Comparison of ENCODE assay signal across 8 mouse cellular contexts in genomic region chrX:99134891-99135290, GRCm38 (mm10). TPM values are rescaled to one million over a fixed set of nuclear protein-coding genes. Genes with fewer than 3 reads are reported as not detected.
DNase-seq lines count a peak whose midpoint lies in the region; ATAC-seq and TF ChIP-seq lines count a peak whose summit lies in the region.

No protein-coding gene starts in this region.

- no peaks in the 10 kb centered on the region for H3K36me3 ChIP-seq in heart, embryonic 13.5 days
- H3K36me3 ChIP-seq in kidney, embryonic 16.5 days (ENCODE audit: insufficient read depth, low read length) = no peaks in the 10 kb centered on the region
- H3K36me3 ChIP-seq in liver, adult 2 months (ENCODE audit: control insufficient read depth, insufficient read depth, low read length) = no peaks in the 10 kb centered on the region
- H3K36me3 ChIP-seq in myocyte (ENCODE audit: control insufficient read depth, insufficient read depth) = no peaks in the 10 kb centered on the region
- H3K36me3 ChIP-seq in splenic B cell, adult 2 months (ENCODE audit: control insufficient read depth, insufficient read depth, low read length, poor library complexity, severe bottlenecking) = no peaks in the 10 kb centered on the region

- no peak for TF ChIP-seq CTCF in liver, adult 2 months (IDR thresholded peaks at IDR 0.05; ENCODE audit: low read depth, low read length)

- peak overlapping the region; percentile 75 for H3K9ac ChIP-seq in heart, embryonic 13.5 days
- peak overlapping the region; percentile 60 for H3K9ac ChIP-seq in kidney, embryonic 16.5 days (replicated peaks; ENCODE audit: low read length)
- H3K9ac ChIP-seq in liver, adult 2 months (ENCODE audit: low read depth, low read length) = peak overlapping the region; percentile 31

- ATAC-seq in erythroid progenitor cell, adult 5-6 weeks (replicated peaks; ENCODE audit: low FRiP score, poor library complexity, severe bottlenecking) = 0 out of 2 replicates have a peak, but pooled peaks have one; percentile 57
- ATAC-seq in heart, embryonic 13.5 days (ENCODE audit: extremely low read depth, insufficient number of reproducible peaks, low FRiP score, low TSS enrichment) = no peak
- peak; percentile 57 for ATAC-seq in kidney, embryonic 16.5 days (ENCODE audit: low FRiP score, low TSS enrichment)

- H3K4me2 ChIP-seq in heart, embryonic 13.5 days = peak overlapping the region; percentile 73
- peak overlapping the region; percentile 50 for H3K4me2 ChIP-seq in kidney, embryonic 16.5 days (replicated peaks; ENCODE audit: low read depth, low read length)
- H3K4me2 ChIP-seq in myocyte (ENCODE audit: low read depth) = peak overlapping the region; percentile 97

- peaks cover 16% of the 10 kb centered on the region; the same call in 1 of the 2 replicates for H3K79me2 ChIP-seq in liver, adult 2 months (ENCODE audit: control insufficient read depth, insufficient read depth, low read length)
- peaks cover 30% of the 10 kb centered on the region for H3K79me2 ChIP-seq in myocyte (ENCODE audit: control insufficient read depth, insufficient read depth)

- peaks cover 51% of the 10 kb centered on the region for H3K27me3 ChIP-seq in heart, embryonic 13.5 days (replicated peaks)
- peaks cover 13% of the 10 kb centered on the region; the same call in 1 of the 2 replicates for H3K27me3 ChIP-seq in kidney, embryonic 16.5 days (ENCODE audit: insufficient read depth, low read length)
- no peaks in the 10 kb centered on the region for H3K27me3 ChIP-seq in liver, adult 2 months (ENCODE audit: control insufficient read depth, insufficient read depth, low read length)
- H3K27me3 ChIP-seq in myocyte (ENCODE audit: control insufficient read depth, insufficient read depth, insufficient read length) = no peaks in the 10 kb centered on the region
- no peaks in the 10 kb centered on the region for H3K27me3 ChIP-seq in splenic B cell, adult 2 months (ENCODE audit: control insufficient read depth, insufficient read depth, low read length, poor library complexity, severe bottlenecking)

- no peak overlapping the region for H3ac ChIP-seq in myocyte (ENCODE audit: control insufficient read depth, insufficient read length)

- peaks cover 13% of the 10 kb centered on the region for H3K4me1 ChIP-seq in heart, embryonic 13.5 days
- H3K4me1 ChIP-seq in kidney, embryonic 16.5 days (ENCODE audit: insufficient read depth, low read length) = peaks cover 8% of the 10 kb centered on the region
- H3K4me1 ChIP-seq in liver, adult 2 months (ENCODE audit: control insufficient read depth, insufficient read depth, low read length) = peaks cover 23% of the 10 kb centered on the region

- peak; percentile 85 for DNase-seq in CD4-positive, CD25-positive, alpha-beta regulatory T cell, adult 2 months (ENCODE audit: low read depth, low spot score)
- peak; percentile 62 for DNase-seq in brain, embryonic 18.5 days (ENCODE audit: low read depth, low spot score)
- DNase-seq in liver, adult 2 months (ENCODE audit: extremely low read depth, low read depth, low spot score) = peak; percentile 55
- DNase-seq in splenic B cell, adult 2 months (ENCODE audit: low read depth, low spot score) = peak; percentile 83

- peak overlapping the region; percentile 74 for H3K27ac ChIP-seq in heart, embryonic 13.5 days (replicated peaks)
- peak overlapping the region; percentile 54 for H3K27ac ChIP-seq in kidney, embryonic 16.5 days (ENCODE audit: low read length)
- H3K27ac ChIP-seq in liver, adult 2 months (replicated peaks; ENCODE audit: insufficient read depth, low read depth, low read length) = no peak overlapping the region; the same call in 1 of the 2 replicates

- 3% methylated on average over 14 of the region's 14 CpGs for WGBS in heart, embryonic 13.5 days
- 26% methylated on average over 14 of the region's 14 CpGs for WGBS in kidney, embryonic 16.5 days
- 0% methylated on average over 14 of the region's 14 CpGs for WGBS in liver, adult 2 months

- H3K4me3 ChIP-seq in heart, embryonic 13.5 days = peak overlapping the region; percentile 74
- peak overlapping the region; percentile 73 for H3K4me3 ChIP-seq in kidney, embryonic 16.5 days (ENCODE audit: low read length)
- H3K4me3 ChIP-seq in liver, adult 2 months (ENCODE audit: insufficient read depth, low read depth, low read length) = peak overlapping the region; percentile 18; the same call in 1 of the 2 replicates
- peak overlapping the region; percentile 69 for H3K4me3 ChIP-seq in myocyte

- no peak for TF ChIP-seq POLR2A in liver, adult 2 months (IDR thresholded peaks at IDR 0.05; ENCODE audit: extremely low read depth, insufficient read depth, low read length)
- TF ChIP-seq POLR2A in myocyte (IDR thresholded peaks at IDR 0.05; ENCODE audit: insufficient read length, low read depth) = no peak

- H3K9me3 ChIP-seq in heart, embryonic 13.5 days = no peaks in the 10 kb centered on the region
- no peaks in the 10 kb centered on the region; the same call in 1 of the 2 replicates for H3K9me3 ChIP-seq in kidney, embryonic 16.5 days (ENCODE audit: low read length)

TF ChIP-seq in myocyte, 11 proteins besides CTCF, POLR2A, EP300 and RAD21:
- no peak for TF ChIP-seq MYOD1 (IDR thresholded peaks at IDR 0.05; ENCODE audit: control insufficient read depth in 1 of 3, insufficient read length in 2 of 3, low read depth in 2 of 3)
- no peak for TF ChIP-seq USF1 (IDR thresholded peaks at IDR 0.05; ENCODE audit: low read depth)
- TF ChIP-seq TCF12 (IDR thresholded peaks at IDR 0.05; ENCODE audit: insufficient read depth, poor library complexity, severe bottlenecking) = no peak
- no peak for TF ChIP-seq E2F4 (IDR thresholded peaks at IDR 0.05; ENCODE audit: insufficient read depth)

RNA-seq across cellular contexts. Expression of gene Efnb1, which starts 1.0 kb away (rescaled TPM):
- not detected in 2 replicates for total RNA-seq in erythroid progenitor cell, adult 5-6 weeks (2015; ENCODE audit: low replicate concordance)
- 1.1 and 1.5 TPM in 2 replicates for total RNA-seq in erythroid progenitor cell, adult 5-6 weeks (2017; ENCODE audit: low replicate concordance)
- 20.6 and 20.8 TPM in 2 replicates for polyA plus RNA-seq in heart, embryonic 13.5 days (2015; fragmentation: Nextera tagmentation; extraction: Ambion mirVana)
- polyA plus RNA-seq in kidney, embryonic 16.5 days (2015; fragmentation: Nextera tagmentation; extraction: Ambion mirVana) = 57.0 and 59.1 TPM in 2 replicates
- 4.9 and 5.4 TPM in 2 replicates for total RNA-seq in liver, adult 2 months (2014; rRNA removed)
- polyA plus RNA-seq in liver, adult 2 months (2012; rRNA removed) = 12.4 TPM in 2 replicates
- 17.6 TPM for polyA plus RNA-seq in myocyte (2012; fragmentation: generic; extraction: Trizol)

Comparison
In these comparisons a context has a peak if more than half of its experiments do, and no peak if none do; other contexts are left out.
1. H3K4me3 ChIP-seq: peak in every context shown above with its lines; median percentile 74 in heart, embryonic 13.5 days; 73 in kidney, embryonic 16.5 days; 69 in myocyte; 18 in liver, adult 2 months.